ENCODE assay signal across 10 mouse cellular contexts in the genomic region with DNA sequence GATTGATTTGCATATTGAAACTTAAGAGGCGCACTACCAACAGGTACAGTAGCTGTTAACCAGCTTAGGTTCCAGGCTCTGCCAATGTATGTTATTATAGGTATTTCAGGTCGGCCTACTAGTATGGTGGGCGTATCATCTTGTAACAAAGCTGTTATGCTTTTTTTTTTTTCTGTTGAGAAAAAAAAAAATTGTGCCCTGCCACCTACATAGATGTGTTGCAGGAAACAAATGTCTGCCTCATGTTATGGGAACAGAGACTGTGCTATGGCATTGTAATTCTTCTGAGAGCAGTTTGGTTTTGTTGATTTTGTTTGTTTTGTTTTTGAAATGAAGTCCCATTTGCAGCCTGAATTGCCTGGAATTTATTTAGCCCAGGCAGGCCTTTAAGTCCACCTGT. TPM values are rescaled to one million over a fixed set of nuclear protein-coding genes. Genes with fewer than 3 reads are reported as not detected.
DNase-seq lines count a peak whose midpoint lies in the region; ATAC-seq and TF ChIP-seq lines count a peak whose summit lies in the region.
"Had no signal": no experiment of that assay in that cellular context is flagged by ENCODE, and none has a peak within 500 bp of the region (broad histone marks: within the 10 kb centered on the region; RNA-seq: fewer than 3 reads in every experiment).

No protein-coding gene starts in this region.

- no peaks in the 10 kb centered on the region for H3K9me3 ChIP-seq in embryonic facial prominence, embryonic 14.5 days (ENCODE audit: control insufficient read depth, low read length)
- H3K9me3 ChIP-seq in intestine, embryonic 16.5 days (ENCODE audit: control insufficient read depth, low read length) = no peaks in the 10 kb centered on the region
- H3K9me3 ChIP-seq in neural tube, embryonic 13.5 days = no peaks in the 10 kb centered on the region

- peaks cover 3% of the 10 kb centered on the region; the same call in 1 of the 2 replicates for H3K4me1 ChIP-seq in lung, adult 2 months (ENCODE audit: control insufficient read depth, insufficient read depth, low read length)
- peaks cover 18% of the 10 kb centered on the region for H3K4me1 ChIP-seq in embryonic facial prominence, embryonic 14.5 days (ENCODE audit: control insufficient read depth, insufficient read depth, low read length)
- peaks cover 19% of the 10 kb centered on the region for H3K4me1 ChIP-seq in intestine, embryonic 16.5 days (ENCODE audit: control insufficient read depth, insufficient read depth, low read length)
- peaks cover 45% of the 10 kb centered on the region for H3K4me1 ChIP-seq in neural tube, embryonic 13.5 days (replicated peaks)

- H3K36me3 ChIP-seq in embryonic facial prominence, embryonic 14.5 days (ENCODE audit: control insufficient read depth, insufficient read depth, low read length) = peaks cover 22% of the 10 kb centered on the region
- peaks cover 5% of the 10 kb centered on the region; the same call in 1 of the 2 replicates for H3K36me3 ChIP-seq in intestine, embryonic 16.5 days (ENCODE audit: control insufficient read depth, insufficient read depth, low read length)
- peaks cover 26% of the 10 kb centered on the region for H3K36me3 ChIP-seq in neural tube, embryonic 13.5 days

- ATAC-seq in embryonic facial prominence, embryonic 14.5 days (ENCODE audit: low read depth) = no peak
- ATAC-seq in intestine, embryonic 16.5 days = no peak
- no peak for ATAC-seq in neural tube, embryonic 13.5 days (ENCODE audit: low read depth)

- peak overlapping the region; percentile 84 for H3K9ac ChIP-seq in embryonic facial prominence, embryonic 14.5 days (ENCODE audit: low read depth, low read length)
- H3K9ac ChIP-seq in intestine, embryonic 16.5 days (ENCODE audit: low read depth, low read length) = peak overlapping the region; percentile 89
- H3K9ac ChIP-seq in neural tube, embryonic 13.5 days = peak overlapping the region; percentile 90

- no peaks in the 10 kb centered on the region for H3K27me3 ChIP-seq in embryonic facial prominence, embryonic 14.5 days (replicated peaks; ENCODE audit: control insufficient read depth, insufficient read depth, low read length)
- H3K27me3 ChIP-seq in intestine, embryonic 16.5 days (replicated peaks; ENCODE audit: control insufficient read depth, insufficient read depth, low read length) = no peaks in the 10 kb centered on the region
- no peaks in the 10 kb centered on the region for H3K27me3 ChIP-seq in neural tube, embryonic 13.5 days

- 20% methylated on average over 3 of the region's 3 CpGs for WGBS in lung, adult 2 months
- 28% methylated on average over 3 of the region's 3 CpGs for WGBS in embryonic facial prominence, embryonic 14.5 days
- WGBS in intestine, embryonic 16.5 days = 21% methylated on average over 3 of the region's 3 CpGs
- WGBS in neural tube, embryonic 13.5 days = 40% methylated on average over 3 of the region's 3 CpGs

- peak overlapping the region; percentile 100 for H3K4me3 ChIP-seq in lung, adult 2 months (replicated peaks; ENCODE audit: extremely low read depth, low read depth, low read length)
- H3K4me3 ChIP-seq in embryonic facial prominence, embryonic 14.5 days (ENCODE audit: low read depth, low read length) = peak overlapping the region; percentile 96
- peak overlapping the region; percentile 96 for H3K4me3 ChIP-seq in intestine, embryonic 16.5 days (ENCODE audit: low read length)
- H3K4me3 ChIP-seq in neural tube, embryonic 13.5 days = peak overlapping the region; percentile 95

- peak overlapping the region; percentile 72 for H3K4me2 ChIP-seq in embryonic facial prominence, embryonic 14.5 days (ENCODE audit: low read depth, low read length)
- peak overlapping the region; percentile 68 for H3K4me2 ChIP-seq in intestine, embryonic 16.5 days (ENCODE audit: low read depth, low read length)
- H3K4me2 ChIP-seq in neural tube, embryonic 13.5 days = peak overlapping the region; percentile 87

- TF ChIP-seq CTCF in lung, adult 2 months (IDR thresholded peaks at IDR 0.05; ENCODE audit: insufficient read depth, low read length) = no peak

- no peak for DNase-seq in lung, adult 2 months
- DNase-seq in lung, postnatal 14 days = no peak
- DNase-seq in embryonic facial prominence, embryonic 14.5 days (ENCODE audit: low spot score) = no peak
- no peak for DNase-seq in layer of hippocampus, adult 8-10 months (ENCODE audit: low spot score in 2 of 2)
- no peak for DNase-seq in cerebellum, postnatal 4 days (ENCODE audit: low spot score in 2 of 2)
- DNase-seq in left cerebral cortex, adult 11 months (ENCODE audit: low spot score) = no peak
- DNase-seq: adrenal gland, postnatal 36 days; kidney, adult 11 months had no signal

- no peak overlapping the region for H3K27ac ChIP-seq in embryonic facial prominence, embryonic 14.5 days (replicated peaks; ENCODE audit: low read depth, low read length)
- peak overlapping the region; percentile 54; the same call in 1 of the 2 replicates for H3K27ac ChIP-seq in intestine, embryonic 16.5 days (ENCODE audit: low read length)
- H3K27ac ChIP-seq in neural tube, embryonic 13.5 days (replicated peaks) = no peak overlapping the region

- TF ChIP-seq POLR2A in lung, adult 2 months (IDR thresholded peaks at IDR 0.05; ENCODE audit: borderline replicate concordance, extremely low read depth, low read depth, low read length) = no peak

RNA-seq across cellular contexts. Expression of gene Ttc17, which starts 1.0 kb away (rescaled TPM):
- polyA plus RNA-seq in lung, adult 2 months (2012; rRNA removed) = 15.0 and 18.6 TPM in 2 replicates
- polyA plus RNA-seq in embryonic facial prominence, embryonic 14.5 days (2014; fragmentation: Nextera tagmentation; extraction: Ambion mirVana) = 16.9 and 17.8 TPM in 2 replicates
- 14.5 and 15.3 TPM in 2 replicates for polyA plus RNA-seq in intestine, embryonic 16.5 days (2015; fragmentation: Nextera tagmentation; extraction: Ambion mirVana)
- polyA plus RNA-seq in neural tube, embryonic 13.5 days (2015; fragmentation: Nextera tagmentation; extraction: Ambion mirVana) = 20.7 and 21.1 TPM in 2 replicates
- 10 to 100 TPM; 37.3 to 39.9 (median 38.4) TPM for total RNA-seq in layer of hippocampus, adult 8-10 months (2022)

RNA-seq across cellular contexts. Expression of gene Api5, which starts 30.5 kb away (rescaled TPM):
- 22.2 and 23.1 TPM in 2 replicates for polyA plus RNA-seq in lung, adult 2 months (2012; rRNA removed)
- 139 and 150 TPM in 2 replicates for polyA plus RNA-seq in embryonic facial prominence, embryonic 14.5 days (2014; fragmentation: Nextera tagmentation; extraction: Ambion mirVana)
- 116 and 119 TPM in 2 replicates for polyA plus RNA-seq in intestine, embryonic 16.5 days (2015; fragmentation: Nextera tagmentation; extraction: Ambion mirVana)
- polyA plus RNA-seq in neural tube, embryonic 13.5 days (2015; fragmentation: Nextera tagmentation; extraction: Ambion mirVana) = 116 and 134 TPM in 2 replicates
- 10 to 100 TPM; 57.7 to 70.2 (median 62.9) TPM for total RNA-seq in layer of hippocampus, adult 8-10 months (2022)
